Mouse (Mus musculus) cerebral cortex, adult 2 months (tissue): ENCODE measurements around the gene Rnf157.

Source experiments
- WGBS: fragments of 180-500 bp; shearing (Covaris S2); methylation state at CpG from one replicate; pipeline ENCODE4 v1.1.7; 2018; 5-methylcytosine and 5-hydroxymethylcytosine counted together

Gene Rnf157

DNA sequence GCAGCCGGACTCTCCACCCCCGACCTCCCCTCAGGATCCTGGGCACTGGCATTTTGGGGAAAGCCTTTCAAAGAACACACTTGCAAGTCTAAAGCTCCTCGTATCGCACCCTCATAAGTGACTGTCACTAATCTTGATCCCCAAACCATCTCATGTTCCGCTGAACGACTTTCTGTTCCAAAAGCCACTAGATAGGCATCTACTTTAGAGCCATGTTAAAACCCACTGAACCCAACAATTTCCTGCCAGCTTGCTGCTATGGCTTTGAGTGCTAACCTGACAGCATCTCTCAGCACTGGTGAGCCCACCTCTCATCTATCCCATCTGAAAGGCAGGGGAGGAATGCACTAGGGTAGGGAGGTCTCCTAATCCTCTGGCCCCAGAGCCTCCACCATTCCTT is 75.3 kb downstream of the Rnf157 start:
- WGBS: 85% methylated on average over 6 of the region's 6 CpGs

DNA sequence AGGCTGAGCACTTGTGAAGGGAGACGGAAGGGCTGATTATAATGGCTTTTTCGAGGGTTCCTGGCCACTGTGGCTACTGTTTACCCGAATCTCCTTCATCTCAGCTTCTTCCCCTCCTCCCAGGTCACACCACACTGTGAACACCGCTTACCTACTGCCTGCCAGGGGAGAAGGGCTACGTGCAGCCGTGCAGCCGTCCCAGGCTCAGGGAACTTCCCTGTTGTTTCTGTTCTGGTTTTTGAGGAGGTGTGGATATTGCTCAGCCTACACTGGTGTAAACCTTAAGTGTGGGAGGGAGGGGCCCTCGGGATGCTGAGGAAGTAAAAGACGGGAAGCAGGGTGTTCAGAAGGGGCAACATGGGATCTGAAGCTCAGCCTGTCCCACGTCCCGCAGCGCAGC is 75.8 kb downstream of the Rnf157 start:
- WGBS: 60% methylated on average over 12 of the region's 12 CpGs

DNA sequence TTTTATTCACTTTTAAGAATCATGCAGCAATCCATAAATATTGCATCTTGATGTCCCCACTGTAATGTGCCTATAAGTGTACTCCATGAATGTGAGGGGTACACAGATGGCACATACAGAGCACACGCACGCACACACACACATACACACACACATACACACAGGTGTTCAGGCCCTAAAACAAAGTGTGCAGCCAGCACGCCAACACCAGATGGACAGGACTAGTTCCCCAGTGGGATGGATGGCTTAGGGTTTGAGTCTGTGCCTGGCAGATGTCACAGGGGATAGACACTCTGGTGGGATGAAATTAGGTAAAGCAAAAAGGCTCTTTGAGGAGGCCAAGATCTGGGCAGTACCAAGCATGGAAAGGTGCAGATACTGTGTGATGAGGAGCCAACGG is 76.4 kb downstream of the Rnf157 start:
- WGBS: 61% methylated on average over 4 of the region's 4 CpGs

GRCm38 (mm10) chr11:116335244-116336036 is 77.4 kb downstream of the Rnf157 start, which contains the start of gene Foxj1:
Foxj1 (minus strand) TSS chr11:116335399.
- under 1% methylated on average over 61 of the region's 61 CpGs for WGBS

DNA sequence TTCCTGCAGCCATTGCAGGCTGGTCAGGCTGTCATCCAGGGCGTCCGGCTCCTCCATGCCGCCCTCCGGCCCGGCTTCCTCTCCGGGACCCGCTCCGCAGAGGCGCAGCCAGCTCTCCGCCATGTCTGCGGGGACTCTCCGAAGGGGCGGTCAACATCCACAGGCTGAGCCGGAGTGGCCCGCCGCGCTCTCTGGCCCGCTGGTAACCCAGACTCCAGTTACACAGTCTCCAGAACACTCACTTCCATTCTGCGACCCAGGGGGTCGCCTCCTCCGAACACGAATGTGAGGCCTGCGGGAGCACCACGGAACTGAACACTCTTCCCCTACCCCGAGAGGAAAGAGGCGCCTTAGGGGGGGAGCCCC is 78.4 kb downstream of the Rnf157 start:
- WGBS: 27% methylated on average over 26 of the region's 26 CpGs

- 35% methylated on average over 31 of the region's 31 CpGs for WGBS
Measured at GRCm38 (mm10) chr11:116333526-116334416, 79.1 kb downstream of the Rnf157 start.

- WGBS: 84% methylated on average over 3 of the region's 3 CpGs
Measured at GRCm38 (mm10) chr11:116332983-116333270, 79.9 kb downstream of the Rnf157 start.

DNA sequence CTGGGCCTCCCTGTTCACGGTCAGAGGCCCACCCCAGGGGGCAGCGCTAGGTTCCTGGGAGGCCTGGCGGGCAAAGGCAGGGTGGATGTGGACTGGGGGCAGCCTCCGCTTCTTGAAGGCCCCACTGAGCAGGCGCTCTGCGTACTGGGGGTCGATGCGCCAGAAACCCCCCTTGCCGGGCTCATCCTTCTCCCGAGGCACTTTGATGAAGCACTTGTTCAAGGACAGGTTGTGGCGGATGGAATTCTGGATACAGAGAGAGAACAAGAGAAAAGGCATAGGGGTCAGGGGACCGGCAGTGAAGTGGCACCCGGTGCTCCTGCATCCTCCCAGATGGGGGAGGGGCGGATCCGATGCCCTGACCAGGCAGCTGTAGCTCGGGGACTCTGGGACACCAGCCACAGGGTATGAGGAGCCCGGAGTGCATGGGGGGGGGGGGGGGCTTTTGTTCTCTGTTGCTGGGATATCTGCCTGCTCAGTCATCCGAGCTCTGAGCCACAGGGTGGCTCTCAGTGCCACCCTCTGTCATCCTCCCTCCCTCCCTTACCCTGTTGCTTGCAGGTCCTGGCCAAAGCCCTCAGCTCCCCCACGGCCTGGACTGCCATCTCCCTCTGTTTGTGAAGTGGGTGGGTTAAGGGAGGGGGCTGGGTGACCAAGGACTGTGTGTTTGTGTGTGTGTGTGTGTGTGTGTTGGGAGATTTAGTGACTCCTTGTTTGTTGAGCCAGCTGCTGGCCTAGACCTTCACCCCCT is 80.4 kb downstream of the Rnf157 start:
- 53% methylated on average over 19 of the region's 19 CpGs for WGBS

- 68% methylated on average over 7 of the region's 7 CpGs for WGBS
Measured at GRCm38 (mm10) chr11:116330211-116330518, 82.7 kb downstream of the Rnf157 start.

DNA sequence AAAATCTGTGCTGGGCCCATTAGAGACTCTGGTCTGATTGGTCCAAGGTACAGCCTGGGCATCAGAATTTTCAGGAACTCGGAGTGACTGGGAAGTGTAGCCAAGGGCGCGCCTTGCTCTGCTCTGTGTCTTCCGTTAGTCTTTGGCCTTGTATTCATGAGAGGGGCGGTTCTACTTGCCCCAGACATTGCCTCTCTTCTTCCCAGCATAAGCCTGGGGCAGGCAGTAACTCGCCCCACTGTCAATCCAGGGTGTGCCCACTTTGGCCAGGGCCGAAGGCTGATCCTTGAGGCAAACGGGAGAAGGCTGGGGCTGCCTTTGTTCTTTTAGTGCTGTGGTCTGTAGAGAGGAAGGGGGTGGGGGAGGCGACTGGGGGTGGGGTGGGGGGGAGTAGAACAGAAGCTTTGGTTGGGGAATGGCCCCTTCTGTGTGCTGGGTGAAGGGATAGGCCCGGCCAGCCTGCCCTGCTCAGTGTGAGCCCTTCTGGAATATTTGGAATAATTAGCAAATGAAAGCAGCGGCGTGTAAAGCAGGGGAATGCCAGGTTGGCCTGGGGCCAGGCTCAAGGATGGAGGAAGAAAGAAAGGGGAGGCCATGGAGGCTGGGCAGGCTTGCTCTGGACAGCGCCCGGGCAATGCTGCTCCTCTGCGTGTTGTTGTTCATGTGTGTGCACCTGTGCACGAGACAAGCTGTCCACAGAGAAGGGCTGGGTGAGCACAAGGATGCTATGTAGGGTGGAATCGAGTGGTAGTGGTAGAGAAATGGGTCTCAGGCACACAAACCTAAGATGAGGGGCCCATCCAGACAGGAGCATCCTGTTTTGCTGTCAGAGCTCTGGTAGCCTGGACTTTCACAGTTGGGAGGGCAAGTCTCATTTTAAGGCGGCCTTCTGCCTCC is 83.3 kb downstream of the Rnf157 start:
- WGBS: 60% methylated on average over 18 of the region's 18 CpGs

DNA sequence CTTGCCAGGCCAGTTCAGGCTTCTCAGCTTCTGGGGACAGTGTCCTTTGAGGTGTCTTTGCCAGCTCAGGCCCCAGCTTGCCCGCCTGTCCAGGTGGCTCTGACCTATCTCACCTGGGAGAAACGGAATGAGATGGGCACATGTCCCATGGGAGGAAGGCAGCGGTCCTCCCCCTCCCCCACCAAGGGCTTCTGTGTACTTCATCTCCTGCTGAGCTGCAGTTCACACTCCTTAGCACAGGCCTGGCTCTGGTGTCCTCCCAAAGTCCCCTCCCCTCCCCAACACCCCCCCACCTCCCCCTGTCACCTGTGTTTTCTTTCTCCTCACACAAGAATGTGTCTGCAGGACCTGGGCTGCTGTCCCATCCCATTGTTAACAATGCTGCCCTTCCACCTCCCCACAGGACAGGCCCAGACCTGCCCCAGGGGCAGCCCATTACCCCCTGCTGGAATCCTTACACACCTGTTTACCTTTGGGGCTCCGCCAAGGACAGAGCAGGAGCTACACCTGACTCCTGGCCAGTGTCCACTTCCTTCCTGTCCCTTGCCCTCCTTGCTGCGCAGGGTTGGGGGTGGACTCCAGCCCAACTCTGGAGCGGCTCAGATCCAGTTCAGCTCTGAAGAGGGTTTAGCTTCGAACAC is 85.7 kb downstream of the Rnf157 start:
- WGBS: 85% methylated on average over 7 of the region's 7 CpGs

- 3% methylated on average over 41 of the region's 41 CpGs for WGBS
Measured at GRCm38 (mm10) chr11:116318719-116319659, 93.8 kb downstream of the Rnf157 start.

DNA sequence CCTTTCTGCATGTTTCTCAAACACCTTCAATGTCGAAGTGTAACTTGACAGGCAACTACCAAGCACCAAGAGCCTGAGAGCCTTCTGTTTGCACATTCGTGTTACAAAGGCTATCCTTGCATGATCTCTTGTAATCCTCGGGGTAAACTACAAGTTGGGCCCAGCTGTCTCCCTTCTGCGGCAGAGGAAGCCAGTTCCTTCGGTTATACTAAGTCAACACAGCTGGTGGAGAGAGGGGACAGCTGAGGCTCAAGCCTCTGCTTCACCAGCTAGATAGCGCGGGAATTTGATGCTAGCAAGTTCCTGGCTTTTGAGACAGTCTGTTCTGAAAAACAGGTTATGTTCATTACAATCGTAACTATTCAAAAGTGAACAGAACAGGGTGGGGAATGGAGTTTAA is 100.5 kb downstream of the Rnf157 start:
- WGBS: 60% methylated on average over 8 of the region's 8 CpGs

DNA sequence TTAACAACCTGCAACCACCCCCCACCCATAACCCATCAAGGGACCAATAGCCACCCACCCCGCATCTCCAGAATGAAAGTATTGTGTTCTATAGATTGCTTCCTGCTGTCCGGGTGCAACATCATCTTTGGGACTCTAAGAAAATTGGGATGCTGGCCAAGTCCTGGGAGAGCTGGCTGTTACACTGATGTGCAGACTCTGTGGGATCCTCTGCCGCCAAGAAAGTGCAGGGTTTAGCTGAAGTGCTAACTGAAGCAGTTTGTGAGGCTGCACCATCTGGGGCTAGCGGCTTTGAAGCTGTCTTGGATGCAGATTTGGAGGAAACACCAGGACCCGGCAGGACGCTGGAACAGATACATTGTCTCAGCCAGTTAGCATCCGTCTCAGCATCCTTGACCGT is 101.7 kb downstream of the Rnf157 start:
- WGBS: 15% methylated on average over 8 of the region's 8 CpGs

DNA sequence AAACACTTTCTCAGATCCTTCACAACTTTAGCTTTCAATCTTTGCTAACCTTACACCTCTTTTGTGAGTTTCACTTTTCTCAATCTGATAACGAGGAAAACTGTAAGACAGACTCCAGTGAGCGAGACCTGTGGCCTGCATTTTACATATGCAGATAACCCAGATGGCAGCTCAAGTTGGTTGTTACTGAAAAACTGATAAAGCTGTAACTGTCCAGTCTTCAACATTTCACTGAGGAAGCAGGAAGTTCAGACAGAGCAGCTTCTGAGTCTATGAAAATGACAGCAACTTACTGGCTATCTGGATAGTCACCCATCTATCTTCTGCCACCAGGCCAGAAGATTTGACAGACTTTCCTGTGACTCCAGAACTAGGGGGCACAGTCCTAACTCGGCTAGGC is 103.2 kb downstream of the Rnf157 start:
- 84% methylated on average over 3 of the region's 3 CpGs for WGBS

- 93% methylated on average over 12 of the region's 12 CpGs for WGBS
Measured at GRCm38 (mm10) chr11:116307762-116308531, 104.9 kb downstream of the Rnf157 start.

DNA sequence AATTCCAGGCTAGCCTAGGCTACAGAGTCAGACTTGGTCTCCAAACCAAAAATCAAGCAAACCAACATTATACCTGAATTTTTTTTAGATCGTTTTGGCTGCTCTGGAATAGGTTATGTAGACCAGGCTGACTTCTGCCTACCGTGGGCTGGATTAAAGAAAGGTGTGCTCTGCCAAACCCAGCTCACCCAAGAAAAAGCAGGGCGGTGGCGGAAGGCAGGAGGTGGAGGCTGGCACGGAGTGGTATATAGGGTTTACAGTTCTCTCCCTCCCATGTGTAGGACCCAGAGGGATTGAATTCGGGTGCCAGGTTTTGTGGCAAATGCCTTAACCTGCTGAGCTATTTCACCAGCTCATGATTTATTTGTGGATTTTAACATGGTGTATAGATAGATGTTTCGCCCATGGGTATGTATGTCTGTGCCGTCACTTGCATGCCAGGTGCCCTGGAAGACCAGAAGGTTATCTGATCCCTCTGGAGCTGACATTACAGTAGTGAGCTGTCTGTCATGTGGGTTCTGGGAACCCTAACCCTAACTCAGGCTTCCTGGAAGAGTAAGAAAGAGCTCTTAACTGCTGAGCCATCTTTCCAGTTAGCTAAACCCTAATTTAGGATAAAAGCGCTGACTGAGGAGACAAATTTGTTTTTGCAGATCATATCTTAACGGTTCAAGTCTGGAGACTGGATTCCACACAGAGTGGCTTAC is 105.7 kb downstream of the Rnf157 start, which contains the start of gene Exoc7:
TSS of gene Exoc7 (minus strand) at position 215 of the 707 bp plus-strand sequence.
- WGBS: 72% methylated on average over 10 of the region's 10 CpGs
